Mouse (Mus musculus): ENCODE measurements around the gene Gbf1. TPM values are rescaled to one million over a fixed set of nuclear protein-coding genes. Genes with fewer than 3 reads are reported as not detected.

The Gbf1 gene
- 91.4 TPM for polyA plus RNA-seq (2017; shearing (Covaris generic))

DNA sequence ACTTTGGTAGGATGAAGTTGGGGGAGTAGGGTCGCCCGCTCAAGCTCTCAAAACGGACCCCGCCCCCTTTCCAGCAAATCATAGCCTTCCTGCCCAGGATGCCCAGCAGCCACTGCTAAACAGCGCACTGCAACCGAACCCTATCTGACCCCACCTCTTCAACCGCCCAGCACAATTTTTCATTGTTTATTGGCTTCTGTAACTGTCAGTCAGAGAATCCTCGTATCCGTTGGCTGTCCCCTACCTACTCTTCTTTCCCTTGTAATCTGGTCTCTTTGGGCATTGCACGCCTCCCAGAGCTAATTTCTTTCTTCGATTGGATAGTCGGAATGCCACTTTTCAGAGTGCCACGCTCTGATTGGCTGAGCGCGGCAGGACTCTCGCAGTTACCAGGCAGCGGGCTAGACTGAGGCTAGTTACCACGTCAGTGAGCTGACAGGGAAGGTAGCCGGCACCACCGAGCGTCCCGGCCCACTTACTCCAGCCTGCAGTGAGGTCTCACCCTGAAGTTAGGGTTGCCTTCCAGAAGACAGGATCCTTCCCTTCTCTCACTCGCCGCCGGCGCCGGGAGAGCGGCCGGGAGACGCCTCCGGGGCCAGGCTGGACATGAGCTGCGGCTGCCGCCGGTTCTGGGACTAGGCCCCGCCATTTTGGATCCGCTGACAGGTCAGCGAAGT lies at the start of gene Gbf1:
TSS of gene Gbf1 (plus strand) at position 383 of the 677 bp plus-strand sequence.

DNA sequence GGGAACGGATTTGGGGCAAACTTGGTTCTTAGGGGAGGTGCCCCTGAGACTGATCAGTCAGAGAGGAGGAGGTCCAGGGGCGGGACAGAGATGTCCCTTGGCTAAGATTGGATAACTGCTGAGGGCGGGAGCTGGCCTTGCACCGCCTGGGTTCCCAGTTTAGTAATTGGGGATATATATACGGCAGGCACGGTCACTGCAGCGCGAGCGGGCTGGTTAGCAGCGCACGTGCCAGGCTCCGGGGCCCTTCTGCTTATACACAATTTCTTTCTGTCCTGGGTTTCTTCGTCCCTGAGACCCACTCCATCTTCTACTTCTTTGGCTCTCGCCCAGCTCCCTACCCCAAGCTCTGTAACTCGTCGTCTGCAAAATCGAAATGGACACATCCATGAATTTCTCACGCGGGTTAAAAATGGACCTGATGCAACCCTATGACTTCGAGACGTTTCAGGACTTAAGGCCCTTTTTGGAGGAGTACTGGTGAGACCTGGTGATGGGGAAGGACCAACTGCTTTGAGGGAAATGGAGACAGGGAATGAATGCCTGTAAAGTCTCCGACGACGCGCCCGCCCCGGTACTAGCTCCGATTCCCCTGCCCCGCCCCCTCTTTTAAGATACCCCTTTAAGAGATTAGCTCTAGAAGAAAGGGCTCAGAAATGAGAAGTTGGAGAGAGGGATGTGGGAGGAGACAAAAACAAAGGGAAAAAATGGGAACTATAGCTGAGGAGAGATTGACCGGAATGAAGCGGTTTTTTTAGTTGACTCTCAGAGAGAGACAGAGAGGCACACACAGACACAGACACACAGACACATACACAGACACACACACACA lies 20.4 kb upstream of the Gbf1 start, which contains the start of gene Elovl3:
TSS of gene Elovl3 (plus strand) at position 204 of the 832 bp plus-strand sequence.

DNA sequence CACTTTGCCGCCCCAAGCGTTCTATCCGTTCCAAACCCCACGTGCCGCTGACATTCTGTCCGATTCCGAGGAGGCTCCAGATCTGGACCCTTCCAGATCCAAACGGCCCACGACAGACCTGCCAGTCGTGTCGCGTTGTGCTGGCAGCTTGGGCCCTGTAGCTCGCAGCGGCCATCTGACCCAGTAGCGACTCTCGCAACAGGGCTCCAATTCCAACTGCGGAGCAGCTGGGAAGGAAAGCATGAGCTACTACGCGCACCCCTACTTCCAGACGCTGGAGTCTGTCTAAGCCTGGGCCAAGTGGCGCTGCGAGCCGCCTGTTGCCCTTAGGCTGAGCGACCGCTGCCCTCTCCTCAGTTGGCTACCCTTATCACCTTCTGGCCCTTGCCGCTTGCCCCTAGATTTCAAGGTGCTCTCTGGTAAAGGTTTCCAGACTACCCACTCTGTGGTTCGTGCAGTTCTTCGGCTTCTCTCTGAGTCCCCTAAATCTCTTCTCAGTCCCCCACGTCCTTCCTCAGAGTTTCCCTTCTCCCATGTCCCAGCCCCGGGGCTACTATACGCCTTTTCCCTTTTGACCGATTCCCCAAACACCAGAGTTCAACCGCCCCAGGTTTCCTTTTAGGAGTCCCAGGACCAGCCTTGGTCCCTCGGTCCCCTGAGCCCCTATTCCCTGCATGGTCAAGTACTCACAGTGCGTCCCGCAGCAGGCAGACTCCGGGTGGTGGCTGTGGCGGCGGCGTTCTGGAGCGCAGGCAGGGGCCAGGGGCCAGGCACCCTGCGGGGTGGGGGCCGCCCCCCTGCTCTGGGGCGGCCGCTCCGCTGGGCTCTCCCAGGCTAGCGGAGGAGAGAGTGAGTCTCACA lies 4.6 kb upstream of the Gbf1 start, which contains the start of gene Pitx3:
TSS of gene Pitx3 (minus strand) at position 816 of the 861 bp plus-strand sequence.

DNA sequence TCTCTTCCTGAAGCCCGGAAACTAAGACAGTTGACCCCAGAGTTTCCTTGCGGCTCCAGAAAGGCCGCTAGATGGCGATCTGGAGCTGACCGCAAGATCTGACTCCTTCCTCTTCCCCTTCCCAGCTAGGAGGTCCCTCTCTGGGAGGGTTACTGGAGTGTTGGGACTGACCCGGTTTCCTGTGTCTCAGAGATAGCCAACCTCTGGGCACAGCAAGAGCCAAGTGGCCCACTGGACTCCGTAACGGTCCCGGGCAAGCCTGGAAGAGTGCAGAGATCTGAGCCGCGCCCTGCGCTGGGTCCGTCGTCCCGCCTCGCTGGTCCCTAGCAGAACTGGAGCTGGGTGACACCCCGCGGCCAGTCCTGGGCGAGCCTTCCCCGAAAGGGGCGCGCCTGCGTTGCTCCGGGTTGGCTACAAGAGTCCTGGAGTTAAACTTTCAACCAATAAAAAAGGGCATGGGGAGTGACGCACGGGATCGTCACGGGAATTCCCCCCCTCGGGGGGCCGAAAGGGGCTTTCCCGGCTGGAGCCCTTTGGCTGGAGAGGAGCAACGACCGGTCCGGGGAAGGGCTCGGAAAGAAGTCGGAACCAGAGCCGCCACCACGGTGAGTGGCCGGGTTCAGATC lies 152.0 kb downstream of the Gbf1 start, which contains the start of gene Nfkb2:
TSS of gene Nfkb2 (plus strand) at position 105 of the 626 bp plus-strand sequence.

DNA sequence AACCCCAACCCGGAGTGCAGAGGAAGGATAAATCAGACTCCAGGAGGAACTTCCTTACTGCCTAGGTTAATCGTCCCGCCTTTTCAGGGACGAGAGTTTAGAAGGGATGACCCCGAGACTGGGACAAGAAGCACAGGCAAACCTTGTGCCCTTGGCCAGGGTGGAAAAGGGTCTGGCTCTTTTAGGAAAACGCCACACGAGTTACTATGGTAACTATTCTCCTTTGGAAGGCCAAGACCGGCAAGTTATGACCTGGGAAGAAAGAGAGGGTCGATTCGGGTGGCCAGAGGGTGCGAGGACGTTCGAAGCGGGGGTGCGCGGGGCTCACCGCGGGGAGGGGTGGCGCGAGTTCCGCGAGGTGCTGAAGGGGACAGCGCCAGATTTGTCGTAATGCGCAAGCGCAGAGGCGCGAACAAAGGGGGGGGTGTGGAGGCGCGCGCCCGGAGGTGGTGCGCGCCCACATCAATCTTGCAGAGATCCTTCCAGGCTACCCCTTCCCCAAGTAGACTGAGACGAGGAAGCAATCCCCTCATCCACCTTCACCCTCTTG lies 174.5 kb downstream of the Gbf1 start, which contains the start of gene Psd:
TSS of gene Psd (minus strand) at position 401 of the 550 bp plus-strand sequence.

DNA sequence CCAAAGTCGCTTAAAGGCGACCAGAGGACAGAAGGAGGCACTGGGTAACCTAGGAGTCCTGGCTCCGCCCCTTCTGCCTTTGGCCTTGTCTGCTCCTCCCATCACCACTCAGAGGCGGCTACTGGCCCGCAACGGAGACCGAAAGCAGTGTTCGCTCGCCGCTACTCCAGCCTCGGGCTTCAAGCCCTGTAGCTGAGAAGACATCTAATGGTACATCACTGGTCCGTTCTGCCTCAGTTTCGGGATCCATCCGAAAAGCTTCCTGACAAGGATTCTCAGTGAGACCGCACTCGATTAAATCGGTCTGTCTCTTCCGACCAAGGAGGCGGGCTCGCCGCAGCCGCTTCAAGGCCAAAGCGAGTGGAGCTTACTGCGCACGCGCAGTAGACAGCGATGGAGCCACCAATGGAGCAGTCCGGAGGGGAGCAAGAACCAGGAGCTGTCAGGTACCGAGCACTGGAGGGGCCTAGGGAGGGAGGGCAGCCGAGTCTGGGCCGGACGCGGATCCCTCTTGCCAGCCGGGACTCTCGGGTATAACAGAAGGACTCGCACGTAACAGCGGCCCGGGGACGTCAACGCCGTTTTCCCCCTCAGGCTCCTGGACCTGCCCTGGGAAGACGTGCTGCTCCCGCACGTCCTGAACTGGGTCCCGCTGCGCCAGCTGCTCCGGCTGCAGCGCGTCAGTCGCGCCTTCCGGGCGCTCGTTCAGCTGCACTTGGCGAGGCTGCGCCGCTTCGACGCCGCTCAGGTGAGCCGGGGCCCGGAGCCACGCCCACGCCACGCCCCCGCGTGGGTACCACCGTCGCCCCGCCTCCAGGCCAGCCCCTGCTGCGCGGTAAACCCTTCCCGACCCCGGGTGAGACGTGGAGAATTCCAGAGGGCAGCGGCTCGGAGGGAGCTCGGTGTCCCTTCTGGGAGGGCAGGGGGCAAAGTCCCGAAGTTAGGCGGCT lies 176.0 kb downstream of the Gbf1 start, which contains the start of gene Fbxl15:
TSS of gene Fbxl15 (plus strand) at position 104 of the 950 bp plus-strand sequence.

Other genes with a start within 250 kb of the Gbf1 start
- 16.1 TPM for gene Armh3, start 154.0 kb upstream of the Gbf1 start, polyA plus RNA-seq (2017; shearing (Covaris generic))
- 20.6 TPM for gene Hps6, start 149.0 kb upstream of the Gbf1 start, polyA plus RNA-seq (2017; shearing (Covaris generic))
- 65.2 TPM for gene Pprc1, start 107.6 kb upstream of the Gbf1 start, polyA plus RNA-seq (2017; shearing (Covaris generic))
- 41.3 TPM for gene Ldb1, start 107.3 kb upstream of the Gbf1 start, polyA plus RNA-seq (2017; shearing (Covaris generic))
- gene Nolc1, start 76.6 kb upstream of the Gbf1 start, polyA plus RNA-seq (2017; shearing (Covaris generic)): 96.7 TPM
- not detected for gene Elovl3, start 20.6 kb upstream of the Gbf1 start, polyA plus RNA-seq (2017; shearing (Covaris generic))
- gene Pitx3, start 4.2 kb upstream of the Gbf1 start, polyA plus RNA-seq (2017; shearing (Covaris generic)): not detected
- gene Nfkb2, start 151.8 kb downstream of the Gbf1 start, polyA plus RNA-seq (2017; shearing (Covaris generic)): 91.2 TPM
- gene Psd, start 174.6 kb downstream of the Gbf1 start, polyA plus RNA-seq (2017; shearing (Covaris generic)): 6.8 TPM
- gene Fbxl15, start 175.7 kb downstream of the Gbf1 start, polyA plus RNA-seq (2017; shearing (Covaris generic)): 7.8 TPM
- 58.1 TPM for gene Cuedc2, start 186.2 kb downstream of the Gbf1 start, polyA plus RNA-seq (2017; shearing (Covaris generic))
- gene Mfsd13a, start 188.6 kb downstream of the Gbf1 start, polyA plus RNA-seq (2017; shearing (Covaris generic)): 11.3 TPM
- 0.21 TPM for gene 2310034G01Rik, start 197.8 kb downstream of the Gbf1 start, polyA plus RNA-seq (2017; shearing (Covaris generic))
- 108 TPM for gene Actr1a, start 243.2 kb downstream of the Gbf1 start, polyA plus RNA-seq (2017; shearing (Covaris generic))
- gene Sufu, start 244.4 kb downstream of the Gbf1 start, polyA plus RNA-seq (2017; shearing (Covaris generic)): 45.4 TPM